Mouse (Mus musculus): ENCODE results near the gene Nup50.

DNA sequence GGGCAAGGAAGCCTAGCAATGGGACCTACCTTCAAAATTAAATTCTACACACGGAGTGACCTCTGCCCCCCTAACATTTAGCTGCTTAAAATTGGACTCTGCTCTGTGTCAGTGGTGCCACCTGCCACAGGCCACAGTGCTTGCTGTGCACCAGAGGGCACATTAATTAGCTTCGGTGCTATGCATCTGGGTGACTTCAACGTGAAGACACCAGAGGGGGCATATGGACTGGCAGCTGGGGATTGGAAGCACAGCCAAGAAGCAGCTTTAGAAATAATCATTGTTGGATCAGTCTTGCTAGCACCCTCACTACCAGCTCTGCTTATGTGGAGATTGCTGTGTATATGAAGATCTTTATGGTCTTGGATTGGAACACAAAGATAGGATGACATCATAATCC is 10.0 kb upstream of the Nup50 start:
- no peak for TF ChIP-seq CTCF (IDR thresholded peaks at IDR 0.05; ENCODE audit: control insufficient read depth, insufficient read depth, insufficient replicate concordance, low read depth, low read length)
- no peak for TF ChIP-seq POLR2A (IDR thresholded peaks at IDR 0.05; ENCODE audit: control insufficient read depth, low read depth, low read length)
